Mouse (Mus musculus): ENCODE data around the gene Gm4847. TPM values are rescaled to one million over a fixed set of nuclear protein-coding genes. Genes with fewer than 3 reads are reported as not detected.

Gm4847 gene
- polyA plus RNA-seq (2015; fragmentation: Nextera tagmentation; extraction: Ambion mirVana) = not detected in 2 replicates

GRCm38 (mm10) chr1:166647593-166647992 is at the start of gene Gm4847:
TSS of gene Gm4847 (minus strand) at chr1:166647693.

DNA sequence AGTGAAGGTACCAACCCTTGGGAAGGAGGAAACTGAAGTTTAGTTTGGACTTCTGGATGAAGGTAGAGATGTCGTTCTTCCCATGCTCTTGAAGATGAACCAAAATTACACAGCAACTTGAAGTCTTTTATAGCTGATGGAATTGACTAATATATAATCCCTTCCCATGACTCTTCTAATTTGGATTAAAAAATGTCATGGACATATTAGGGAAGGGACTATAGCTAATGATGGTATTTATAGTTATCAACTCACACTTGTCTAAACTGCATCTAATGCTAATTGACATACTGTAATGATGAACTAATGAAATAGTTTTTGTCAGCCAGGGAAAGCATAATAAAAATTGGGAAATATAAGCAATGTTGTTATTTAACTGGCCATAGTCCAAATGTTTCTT is 34.3 kb upstream of the Gm4847 start, which contains the start of gene Fmo9:
TSS of gene Fmo9 (minus strand) at position 101 of the 400 bp plus-strand sequence.

Small RNAs within 50 kb of the gene (microRNA-seq; reads per million reads assigned to microRNA genes)
- gene Gm22992 = not detected

Other genes starting within 250 kb of the Gm4847 start
- gene Pogk, start 237.8 kb downstream of the Gm4847 start, polyA plus RNA-seq (2015; fragmentation: Nextera tagmentation; extraction: Ambion mirVana) = 12.9 and 16.2 TPM in 2 replicates
- gene Gm4846, start 150.1 kb downstream of the Gm4847 start, polyA plus RNA-seq (2015; fragmentation: Nextera tagmentation; extraction: Ambion mirVana) = not detected in 2 replicates
- not detected in 2 replicates for gene Fmo9, start 34.2 kb upstream of the Gm4847 start, polyA plus RNA-seq (2015; fragmentation: Nextera tagmentation; extraction: Ambion mirVana)